ENCODE assay signal across 8 mouse cellular contexts in genomic region chr12:74055336-74055931, GRCm38 (mm10). TPM values are rescaled to one million over a fixed set of nuclear protein-coding genes. Genes with fewer than 3 reads are reported as not detected.
DNase-seq lines count a peak whose midpoint lies in the region; ATAC-seq lines count a peak whose summit lies in the region.
"Had no signal": no experiment of that assay in that cellular context is flagged by ENCODE, and none has a peak within 500 bp of the region (broad histone marks: within the 10 kb centered on the region; RNA-seq: fewer than 3 reads in every experiment).

No protein-coding gene starts in this region.

- H3K9me3 ChIP-seq in hindbrain, embryonic 14.5 days (ENCODE audit: control insufficient read depth, low read length): no peaks in the 10 kb centered on the region

- no peaks in the 10 kb centered on the region for H3K4me1 ChIP-seq in hindbrain, embryonic 14.5 days (replicated peaks; ENCODE audit: control insufficient read depth, insufficient read depth, low read length)

- no peaks in the 10 kb centered on the region for H3K36me3 ChIP-seq in hindbrain, embryonic 14.5 days (replicated peaks; ENCODE audit: control insufficient read depth, insufficient read depth)

- no peaks in the 10 kb centered on the region for H3K27me3 ChIP-seq in hindbrain, embryonic 14.5 days (ENCODE audit: control insufficient read depth, insufficient read depth, low read length)

- H3K9ac ChIP-seq in hindbrain, embryonic 14.5 days: no peak overlapping the region; the same call in 1 of the 2 replicates

- H3K4me2 ChIP-seq in hindbrain, embryonic 14.5 days (replicated peaks): no peak overlapping the region

- peak; percentile 17 for DNase-seq in CD4-positive helper T cell, adult 2 months (ENCODE audit: low read depth, low spot score)
- peak; percentile 65 for DNase-seq in NIH3T3 (ENCODE audit: low read depth)
- DNase-seq in embryo, embryonic 11 days: peak; percentile 83
- DNase-seq in hindbrain, embryonic 14.5 days (ENCODE audit: low spot score): peak; percentile 83
- peak; percentile 80 to 88 for DNase-seq in left cerebral cortex, adult 18-20 months (ENCODE audit: low spot score in 2 of 2)
- DNase-seq in neural tube, embryonic 10.5 days (ENCODE audit: extremely low spot score, low spot score): peak; percentile 41
- peak; percentile 13 to 18 for DNase-seq in thymus, postnatal 36 days

- ATAC-seq in hindbrain, embryonic 14.5 days (ENCODE audit: low FRiP score): peak; percentile 89

- 44% methylated on average over 12 of the region's 12 CpGs for WGBS in hindbrain, embryonic 14.5 days

- H3K27ac ChIP-seq in hindbrain, embryonic 14.5 days: no peak overlapping the region

- no peak overlapping the region for H3K4me3 ChIP-seq in hindbrain, embryonic 14.5 days (replicated peaks; ENCODE audit: low read length)

RNA-seq across cellular contexts. Expression of gene Syt16, which starts 58.0 kb away (rescaled TPM):
- 79.5 and 91.2 TPM in 2 replicates for polyA plus RNA-seq in hindbrain, embryonic 14.5 days (2014; fragmentation: Nextera tagmentation; extraction: Ambion mirVana)
- 10 to 100 TPM; 73.5 to 79.2 TPM for total RNA-seq in left cerebral cortex, adult 18-20 months (2021)
- total RNA-seq: heart, postnatal 36 days had no signal

Comparison
In these comparisons a context has a peak if more than half of its experiments do, and no peak if none do; other contexts are left out.
1. DNase-seq: peak in every context shown above with its lines; median percentile 84 in left cerebral cortex, adult 18-20 months; 83 in embryo, embryonic 11 days; 83 in hindbrain, embryonic 14.5 days; 65 in NIH3T3; 41 in neural tube, embryonic 10.5 days; 17 in CD4-positive helper T cell, adult 2 months; 16 in thymus, postnatal 36 days.